Mouse (Mus musculus): Measurements from ENCODE around the gene Vsx2. TPM values are rescaled to one million over a fixed set of nuclear protein-coding genes. Genes with fewer than 3 reads are reported as not detected.

The Vsx2 gene
- polyA plus RNA-seq (2011; ENCODE audit: insufficient read depth, insufficient read length, low replicate concordance, missing spikeins) = not detected in 2 replicates

GRCm38 (mm10) chr12:84569336-84569970 lies at the start of gene Vsx2:
Gene Vsx2, plus strand, starts transcription at chr12:84569762.
- H3K4me3 ChIP-seq (replicated peaks; ENCODE audit: control insufficient read depth, low read depth, low read length) = no peak within 1 kb of the TSS
- WGBS = 16% methylated on average over 25 of the region's 25 CpGs
- TF ChIP-seq CTCF (IDR thresholded peaks at IDR 0.05; ENCODE audit: control insufficient read depth, insufficient read depth, low read length) = no peak
- no peak for TF ChIP-seq POLR2A (IDR thresholded peaks at IDR 0.05; ENCODE audit: borderline replicate concordance, control insufficient read depth, low read depth, low read length)
- no peaks in the 10 kb centered on the region for H3K4me1 ChIP-seq (ENCODE audit: control insufficient read depth, insufficient read depth, low read length)
- H3K27ac ChIP-seq (ENCODE audit: control insufficient read depth, insufficient read depth, low read depth, low read length, poor library complexity) = no peak within 1 kb of the TSS

- WGBS = 80% methylated on average over 3 of the region's 3 CpGs
- H3K4me1 ChIP-seq (ENCODE audit: control insufficient read depth, insufficient read depth, low read length) = no peaks in the 10 kb centered on the region
- no peak overlapping the region for H3K4me3 ChIP-seq (replicated peaks; ENCODE audit: control insufficient read depth, low read depth, low read length)
- no peak for TF ChIP-seq CTCF (IDR thresholded peaks at IDR 0.05; ENCODE audit: control insufficient read depth, insufficient read depth, low read length)
- no peak for TF ChIP-seq POLR2A (IDR thresholded peaks at IDR 0.05; ENCODE audit: borderline replicate concordance, control insufficient read depth, low read depth, low read length)
- H3K27ac ChIP-seq (ENCODE audit: control insufficient read depth, insufficient read depth, low read depth, low read length, poor library complexity) = no peak overlapping the region
These were observed 45.8 kb upstream of the Vsx2 start for GRCm38 (mm10) chr12:84523728-84524127.

GRCm38 (mm10) chr12:84524147-84525050 lies 45.2 kb upstream of the Vsx2 start:
- WGBS = 88% methylated on average over 11 of the region's 11 CpGs
- TF ChIP-seq CTCF (IDR thresholded peaks at IDR 0.05; ENCODE audit: control insufficient read depth, insufficient read depth, low read length) (no peak), POLR2A (IDR thresholded peaks at IDR 0.05; ENCODE audit: borderline replicate concordance, control insufficient read depth, low read depth, low read length) (no peak)
- H3K4me3 ChIP-seq (replicated peaks; ENCODE audit: control insufficient read depth, low read depth, low read length) = no peak overlapping the region
- no peak overlapping the region for H3K27ac ChIP-seq (ENCODE audit: control insufficient read depth, insufficient read depth, low read depth, low read length, poor library complexity)
- H3K4me1 ChIP-seq (ENCODE audit: control insufficient read depth, insufficient read depth, low read length) = no peaks in the 10 kb centered on the region

GRCm38 (mm10) chr12:84525422-84525821 lies 44.1 kb upstream of the Vsx2 start:
- Histone ChIP-seq H3K27ac (ENCODE audit: control insufficient read depth, insufficient read depth, low read depth, low read length, poor library complexity) (no peak overlapping the region; the same call in 1 of the 2 replicates), H3K4me3 (replicated peaks; ENCODE audit: control insufficient read depth, low read depth, low read length) (no peak overlapping the region), H3K4me1 (ENCODE audit: control insufficient read depth, insufficient read depth, low read length) (no peaks in the 10 kb centered on the region)
- TF ChIP-seq CTCF (IDR thresholded peaks at IDR 0.05; ENCODE audit: control insufficient read depth, insufficient read depth, low read length) (no peak), POLR2A (IDR thresholded peaks at IDR 0.05; ENCODE audit: borderline replicate concordance, control insufficient read depth, low read depth, low read length) (no peak)
- WGBS = 66% methylated on average over 12 of the region's 12 CpGs

- no peak for TF ChIP-seq CTCF (IDR thresholded peaks at IDR 0.05; ENCODE audit: control insufficient read depth, insufficient read depth, low read length)
- no peak for TF ChIP-seq POLR2A (IDR thresholded peaks at IDR 0.05; ENCODE audit: borderline replicate concordance, control insufficient read depth, low read depth, low read length)
- peaks cover 2% of the 10 kb centered on the region; the same call in 1 of the 2 replicates for H3K4me1 ChIP-seq (ENCODE audit: control insufficient read depth, insufficient read depth, low read length)
- H3K4me3 ChIP-seq (replicated peaks; ENCODE audit: control insufficient read depth, low read depth, low read length) = no peak overlapping the region
- WGBS = 65% methylated on average over 5 of the region's 5 CpGs
- no peak overlapping the region for H3K27ac ChIP-seq (ENCODE audit: control insufficient read depth, insufficient read depth, low read depth, low read length, poor library complexity)
These were observed 39.1 kb upstream of the Vsx2 start for GRCm38 (mm10) chr12:84530426-84530825.

GRCm38 (mm10) chr12:84531906-84532829 lies 37.4 kb upstream of the Vsx2 start:
- Histone ChIP-seq H3K27ac (ENCODE audit: control insufficient read depth, insufficient read depth, low read depth, low read length, poor library complexity) (no peak overlapping the region), H3K4me3 (replicated peaks; ENCODE audit: control insufficient read depth, low read depth, low read length) (no peak overlapping the region), H3K4me1 (ENCODE audit: control insufficient read depth, insufficient read depth, low read length) (peaks cover 2% of the 10 kb centered on the region; the same call in 1 of the 2 replicates)
- no peak for TF ChIP-seq POLR2A (IDR thresholded peaks at IDR 0.05; ENCODE audit: borderline replicate concordance, control insufficient read depth, low read depth, low read length)
- no peak for TF ChIP-seq CTCF (IDR thresholded peaks at IDR 0.05; ENCODE audit: control insufficient read depth, insufficient read depth, low read length)
- WGBS = 85% methylated on average over 13 of the region's 13 CpGs

GRCm38 (mm10) chr12:84532830-84533199 lies 36.7 kb upstream of the Vsx2 start:
- TF ChIP-seq POLR2A (IDR thresholded peaks at IDR 0.05; ENCODE audit: borderline replicate concordance, control insufficient read depth, low read depth, low read length) = no peak
- TF ChIP-seq CTCF (IDR thresholded peaks at IDR 0.05; ENCODE audit: control insufficient read depth, insufficient read depth, low read length) = no peak

More at GRCm38 (mm10) chr12:84532830-84533199, 36.7 kb upstream of the Vsx2 start:
- H3K27ac ChIP-seq (ENCODE audit: control insufficient read depth, insufficient read depth, low read depth, low read length, poor library complexity) = no peak overlapping the region
- H3K4me3 ChIP-seq (replicated peaks; ENCODE audit: control insufficient read depth, low read depth, low read length) = no peak overlapping the region
- H3K4me1 ChIP-seq (ENCODE audit: control insufficient read depth, insufficient read depth, low read length) = peaks cover 2% of the 10 kb centered on the region; the same call in 1 of the 2 replicates
- WGBS = 94% methylated on average over 8 of the region's 8 CpGs
